Mouse (Mus musculus): ENCODE results near the gene Krr1.
A peak's percentile ranks its signal among the peaks of the same experiment; 100 is the strongest.

Gene Krr1

GRCm38 (mm10) chr10:111972542-111973361 lies at the start of gene Krr1:
Gene Krr1, plus strand, starts transcription at chr10:111972664.
- DNase-seq = peak; percentile 85 to 86

DNA sequence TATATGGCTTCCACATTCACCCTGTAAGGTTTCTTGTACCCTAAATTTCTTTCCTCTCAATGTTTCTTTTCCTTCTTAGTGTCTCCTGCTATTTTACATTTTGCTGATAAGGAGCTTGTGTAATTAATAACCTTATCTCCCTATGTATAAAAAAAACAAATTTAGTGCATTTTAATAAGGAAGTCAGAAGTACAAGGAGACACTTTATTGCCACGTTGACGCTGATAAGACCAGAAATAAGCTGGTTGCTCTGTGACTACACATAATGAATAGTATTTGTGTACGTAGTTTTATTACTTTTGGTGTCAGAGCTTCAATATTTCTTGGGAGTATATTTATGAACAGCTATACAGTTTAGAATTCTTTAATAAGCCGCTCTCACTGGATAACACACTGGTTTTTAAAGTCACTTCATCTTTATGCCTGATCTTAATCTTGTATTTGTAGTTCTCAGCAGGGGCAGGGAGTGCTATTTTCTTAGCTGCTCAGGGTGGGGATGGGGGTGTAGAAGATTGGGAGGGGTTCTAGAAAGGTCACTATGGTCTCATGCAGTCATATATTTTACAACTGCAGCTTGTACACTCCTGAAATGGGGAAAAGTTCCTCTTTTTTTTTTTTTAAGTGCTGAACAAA lies 48.8 kb upstream of the Krr1 start:
- no peak for DNase-seq

DNA sequence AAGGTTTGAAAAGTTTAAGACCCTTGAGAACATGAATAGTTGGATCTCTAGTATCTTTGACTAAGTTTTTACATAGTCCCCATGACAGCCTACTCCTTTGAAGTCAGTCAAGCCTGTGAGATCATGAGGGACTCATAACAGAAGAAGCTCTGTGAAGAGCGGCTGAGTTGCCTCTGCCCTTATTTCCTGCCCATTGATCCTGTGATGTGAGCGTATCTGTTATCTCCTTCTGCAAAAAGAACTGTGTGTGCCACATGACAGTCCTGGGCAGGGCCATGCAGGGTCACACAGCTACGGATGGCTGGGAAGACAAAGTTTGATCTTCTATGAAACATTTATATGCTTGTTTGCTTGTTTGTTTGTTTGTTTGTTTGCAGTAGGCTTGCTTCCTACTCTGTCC lies 48.3 kb upstream of the Krr1 start:
- peak; percentile 4 to 20 for DNase-seq

DNA sequence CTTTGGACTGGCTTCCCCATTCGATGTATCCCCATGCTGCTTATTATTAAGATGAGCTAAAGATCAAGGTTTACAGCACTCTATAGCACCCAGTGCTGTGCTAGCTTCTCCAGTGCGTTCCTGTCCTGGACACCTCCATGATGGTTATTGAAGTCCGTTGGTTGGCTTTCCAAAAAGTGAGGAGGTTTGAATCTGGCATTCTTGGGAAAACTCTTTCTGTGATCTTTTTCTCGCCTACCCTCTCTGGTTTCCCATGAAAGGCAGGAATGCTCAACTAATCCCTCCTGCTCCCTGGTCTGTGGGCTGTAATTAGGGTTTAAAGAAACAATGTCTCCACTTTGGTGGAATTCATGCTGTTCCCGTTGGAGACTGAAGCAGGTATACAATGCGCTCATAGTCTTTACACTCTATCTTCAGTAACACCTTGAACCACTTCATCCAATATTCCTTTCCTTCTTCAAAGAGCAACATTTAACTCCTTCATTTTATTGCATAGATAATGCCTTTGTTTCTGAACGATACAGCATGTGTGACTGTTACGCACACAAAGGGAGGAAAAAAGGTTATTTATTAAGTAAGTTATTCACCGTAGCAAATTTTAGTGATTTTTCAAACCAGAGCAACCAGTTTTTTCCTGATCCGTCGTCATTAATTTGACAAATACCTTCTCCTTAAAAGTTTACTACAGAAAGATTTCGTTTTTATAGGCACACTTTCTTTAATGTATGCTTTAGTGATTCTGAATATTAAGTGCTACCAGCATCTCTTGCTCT lies 47.6 kb upstream of the Krr1 start:
- DNase-seq = no peak

DNA sequence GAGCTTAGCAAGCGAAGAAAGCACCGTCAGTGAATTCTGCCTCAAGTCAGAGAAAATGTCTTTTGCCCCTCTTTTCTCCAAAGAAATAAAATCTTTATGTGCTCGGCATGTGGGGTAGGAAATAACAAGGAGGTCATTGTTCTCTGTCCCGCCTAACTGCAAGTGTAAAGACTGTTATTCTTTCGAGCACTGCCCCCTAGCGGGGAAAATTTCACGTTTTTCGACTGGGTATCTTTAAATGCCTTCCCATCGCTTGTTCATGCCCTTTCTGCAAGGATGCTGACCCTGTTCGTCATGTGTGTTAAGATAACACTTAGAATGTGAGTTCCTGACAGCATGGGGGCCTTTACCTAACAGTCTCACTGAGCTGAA lies 47.0 kb upstream of the Krr1 start:
- peak; percentile 72 to 83 for DNase-seq

DNA sequence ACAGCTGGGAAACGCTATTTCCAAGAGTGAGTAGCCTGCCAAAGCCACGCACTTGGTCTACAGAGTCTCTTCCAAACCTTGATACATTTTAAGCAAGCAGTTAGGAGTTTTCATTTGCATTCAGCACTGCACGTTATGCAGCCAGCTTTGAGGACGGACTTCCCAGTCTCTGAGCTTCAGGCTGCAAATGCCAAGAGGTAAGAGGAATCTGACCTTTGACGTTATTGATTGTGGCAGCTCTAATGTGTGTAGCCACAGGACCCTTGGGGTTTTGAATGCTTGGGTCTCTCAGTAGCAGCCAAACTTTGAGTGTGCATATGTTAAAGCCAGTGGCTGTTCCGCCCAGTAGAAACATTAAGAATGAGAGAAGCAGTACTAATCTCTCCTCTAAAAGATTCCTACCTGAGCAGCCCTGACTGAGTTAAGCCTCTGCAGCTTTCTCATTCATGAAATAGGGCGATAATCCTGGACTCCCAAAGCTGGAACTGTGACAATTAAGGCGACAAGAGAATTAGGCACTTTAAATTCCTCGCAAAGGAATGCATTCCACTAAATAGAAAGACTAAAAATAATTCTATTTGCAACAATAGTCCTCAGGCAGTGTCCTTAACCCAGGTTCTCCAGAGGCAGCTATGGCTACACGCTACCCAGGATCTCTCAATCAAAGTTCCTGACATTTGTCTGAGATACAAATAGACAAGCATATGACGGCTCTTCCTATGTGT lies 39.7 kb upstream of the Krr1 start:
- DNase-seq = no peak

DNA sequence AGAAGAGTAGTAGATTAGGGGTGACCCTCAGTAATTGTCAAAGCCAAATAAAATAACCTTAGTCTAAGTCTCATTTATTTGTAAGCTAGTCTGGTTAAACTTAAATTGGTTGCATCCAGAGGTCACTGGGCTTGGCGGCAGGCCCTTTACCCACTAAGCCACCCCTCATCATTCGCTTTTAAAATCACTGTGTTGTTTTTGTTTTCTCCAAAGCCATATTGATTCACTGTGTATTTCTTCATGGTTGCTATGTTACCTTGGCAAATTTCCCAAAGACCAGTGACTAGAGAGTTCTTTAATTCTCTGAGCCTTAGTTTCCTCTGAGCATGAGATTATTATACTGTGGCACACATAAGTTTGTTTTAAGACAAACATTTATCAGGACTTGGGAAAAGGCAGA lies 37.3 kb upstream of the Krr1 start:
- no peak for DNase-seq

DNA sequence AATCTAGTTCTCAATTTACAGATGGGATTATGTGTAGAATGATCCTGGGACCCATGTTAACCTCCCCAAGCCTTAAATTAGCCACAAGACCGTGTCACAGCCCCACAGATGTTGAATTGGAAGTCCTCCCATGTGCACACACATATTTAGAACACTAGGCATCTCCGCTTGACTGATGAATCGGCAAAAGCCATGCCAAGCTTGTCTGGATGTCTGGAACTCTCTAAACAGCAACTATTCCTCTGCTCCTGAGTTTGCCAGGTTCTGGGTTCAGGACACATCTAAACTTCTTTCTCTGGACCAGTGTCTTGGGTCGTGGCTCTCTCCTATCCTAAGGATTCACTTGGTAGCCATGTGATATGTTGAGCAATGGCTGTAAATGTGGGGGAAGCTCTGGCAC lies 36.4 kb upstream of the Krr1 start:
- DNase-seq = no peak

GRCm38 (mm10) chr10:111936491-111937145 lies 35.8 kb upstream of the Krr1 start:
- no peak for DNase-seq

GRCm38 (mm10) chr10:111937146-111937534 lies 35.3 kb upstream of the Krr1 start:
- DNase-seq = no peak

- DNase-seq = no peak
These were observed 29.4 kb upstream of the Krr1 start for GRCm38 (mm10) chr10:111943026-111943425.

- no peak for DNase-seq
These were observed 26.9 kb upstream of the Krr1 start for GRCm38 (mm10) chr10:111945563-111945962.

DNA sequence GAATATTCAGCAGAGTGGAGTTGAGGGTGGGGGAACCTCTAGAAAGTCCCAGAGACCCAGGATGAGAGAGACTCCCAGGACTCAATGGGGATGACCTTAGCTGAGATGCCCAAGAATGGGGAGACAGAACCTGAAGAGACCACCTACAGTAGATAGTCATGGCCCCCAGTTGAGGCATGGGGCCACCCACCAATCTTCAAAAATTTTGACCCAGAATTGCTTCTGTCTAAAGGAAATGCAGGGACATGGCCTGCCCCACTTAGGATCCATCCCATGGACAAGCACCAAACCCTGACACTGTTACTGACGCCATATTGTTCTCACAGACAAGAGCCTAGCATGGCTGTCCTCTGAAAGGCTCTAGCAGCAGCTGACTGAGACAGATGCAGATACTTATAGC lies 24.4 kb upstream of the Krr1 start:
- DNase-seq = no peak

DNA sequence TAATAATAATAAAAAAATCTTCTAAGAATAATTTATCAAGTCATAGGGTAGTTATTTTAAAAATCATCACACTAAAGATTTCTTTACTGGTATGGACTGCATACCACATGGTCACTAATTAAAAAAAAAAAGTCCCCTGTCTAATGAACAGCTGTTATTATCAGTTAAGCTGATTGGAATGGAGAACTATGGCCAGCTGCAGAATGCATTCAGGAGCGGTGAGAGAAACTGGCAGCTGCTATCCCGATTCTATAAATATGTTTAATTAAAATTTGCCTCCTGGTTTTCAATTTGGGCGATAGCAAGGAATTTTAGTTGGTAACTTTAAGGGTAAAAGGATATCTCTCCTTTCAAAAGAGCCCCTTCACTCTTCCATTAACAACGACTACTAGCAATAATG lies 23.5 kb upstream of the Krr1 start:
- DNase-seq = no peak

- no peak for DNase-seq
These were observed 16.6 kb upstream of the Krr1 start for GRCm38 (mm10) chr10:111955836-111956235.

GRCm38 (mm10) chr10:111957271-111958045 lies 15.0 kb upstream of the Krr1 start:
- peak; percentile 16 to 22 for DNase-seq

GRCm38 (mm10) chr10:111958046-111958421 lies 14.4 kb upstream of the Krr1 start:
- no peak for DNase-seq

DNA sequence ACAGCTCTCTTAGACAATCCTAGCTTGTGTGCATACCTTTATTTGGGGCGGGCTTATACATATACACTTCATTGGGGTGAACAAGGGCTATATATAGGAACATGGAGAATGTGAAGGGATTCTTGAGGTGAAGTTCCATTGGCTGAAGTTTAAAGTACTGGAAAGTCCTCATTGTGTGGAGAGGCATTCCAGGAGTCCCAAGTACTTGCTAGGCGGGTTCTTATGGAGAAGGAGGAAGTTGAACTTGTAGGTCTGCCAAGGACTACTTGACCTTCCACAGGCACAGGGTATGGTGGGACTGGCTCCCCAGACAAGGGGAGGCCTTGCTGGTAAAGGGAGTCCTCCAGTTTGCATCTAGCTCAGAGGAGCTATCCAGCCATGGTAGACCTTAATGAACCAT lies 13.1 kb upstream of the Krr1 start:
- no peak for DNase-seq

DNA sequence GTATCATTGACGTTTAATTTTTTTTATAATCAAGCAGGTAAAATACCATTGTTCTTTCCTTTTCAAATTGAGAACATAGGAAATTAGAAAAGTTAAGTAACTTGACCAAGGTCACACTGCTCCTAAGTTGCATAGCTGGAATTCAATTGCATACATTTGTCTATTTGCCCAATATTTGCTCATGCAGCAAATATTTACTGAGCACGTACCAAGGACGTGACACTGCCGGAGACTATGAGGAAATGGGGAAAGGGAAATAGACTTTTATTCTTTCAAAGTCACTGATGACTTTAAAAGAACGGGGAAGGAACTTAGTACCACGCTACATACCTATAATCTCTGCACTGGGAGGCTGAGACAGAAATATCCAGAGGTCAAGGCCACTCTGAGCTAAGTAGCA lies 12.0 kb upstream of the Krr1 start:
- no peak for DNase-seq

DNA sequence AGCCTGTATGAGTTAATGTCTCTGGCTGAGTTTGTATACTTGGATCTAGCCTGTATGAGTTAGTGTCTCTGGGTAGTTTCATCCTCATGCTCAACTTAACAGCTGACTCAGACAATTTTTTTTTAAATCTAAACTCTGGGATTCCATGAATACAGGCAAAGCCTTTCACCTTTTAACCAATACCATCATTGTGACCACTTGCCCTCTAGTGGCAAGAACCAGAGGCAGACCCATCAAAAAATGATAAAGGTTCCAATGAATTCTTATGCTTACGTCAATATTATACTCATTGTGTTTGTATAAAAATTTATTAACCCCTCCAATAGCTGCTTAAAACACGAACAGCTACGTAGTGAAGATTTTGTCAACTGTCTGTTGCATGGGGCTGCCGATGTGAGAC lies 6.1 kb upstream of the Krr1 start:
- DNase-seq = no peak

- DNase-seq = no peak
These were observed 535 bp upstream of the Krr1 start for GRCm38 (mm10) chr10:111971929-111972328.

DNA sequence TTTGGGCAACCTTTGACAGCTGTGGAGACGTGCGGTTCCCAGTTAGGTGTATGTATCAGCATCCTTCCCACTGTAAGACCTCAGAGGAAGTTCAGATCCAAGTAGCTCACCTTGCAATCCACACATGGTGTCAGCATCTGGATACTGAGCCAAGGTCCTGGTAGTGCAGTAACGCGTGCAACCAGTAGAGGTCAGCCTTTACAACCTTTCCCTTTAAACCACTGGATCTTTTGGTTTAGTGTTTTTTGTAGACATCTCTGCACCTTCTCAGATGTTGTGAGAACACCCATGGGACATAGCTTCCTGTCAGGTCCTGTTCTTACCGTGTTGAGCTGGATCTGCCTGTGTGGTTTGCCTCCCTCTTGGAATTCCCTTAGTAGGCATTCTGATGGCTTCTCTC lies 5.1 kb downstream of the Krr1 start:
- DNase-seq = peak; percentile 53 to 61
